Mouse (Mus musculus) cortical plate, adult 2 months (tissue): ENCODE measurements around the gene Ap1s3.

ENCODE experiments used
- CTCF ChIP-seq: fragments of 200-500 bp; IDR thresholded peaks from 2 replicates; pipeline ENCODE4 v1.5.1; 2011; ENCODE audit warnings: mild to moderate bottlenecking, control low read depth, low read length; ENCODE audit not compliant: insufficient read depth; ENCODE audit errors: extremely low read depth
- POLR2A ChIP-seq: fragments of 200-500 bp; IDR thresholded peaks from 2 replicates; pipeline ENCODE4 v1.6.1; 2011; ENCODE audit warnings: mild to moderate bottlenecking, low read length, control low read depth; ENCODE audit not compliant: insufficient read depth; ENCODE audit errors: extremely low read depth

DNA sequence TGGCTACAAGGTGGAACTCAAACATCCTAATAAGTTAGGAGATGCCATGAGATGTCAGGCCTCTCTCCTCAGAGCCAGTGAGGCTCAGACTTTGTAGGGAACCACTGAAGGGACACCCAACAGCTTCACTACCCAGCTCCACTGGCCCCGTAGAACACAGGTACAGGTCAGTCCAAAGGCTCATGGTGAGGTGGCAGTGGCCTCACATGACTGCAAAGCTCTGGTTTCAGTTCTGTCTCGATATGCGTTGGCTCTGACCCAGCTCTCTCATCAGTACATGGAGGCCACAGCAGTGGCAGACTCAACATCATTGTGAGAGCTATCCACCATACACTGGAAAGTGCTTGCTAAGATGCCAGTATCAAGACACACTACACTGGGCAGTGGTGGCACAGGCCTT, 9.0 kb upstream of the Ap1s3 start:
- no peak for TF ChIP-seq CTCF
- TF ChIP-seq POLR2A: no peak
